Mouse (Mus musculus) cerebellum, adult (tissue): ENCODE results near the gene Rab5b.
"Not testable (repeated sequence)": the region's sequence is repeated elsewhere in the genome, so short reads cannot be mapped to it uniquely, and the experiment has no call there.

Experiments
- ATAC-seq: cut with Nextera tagmentation; 2 replicates; pipeline ENCODE4 v1.9.2; 2017; ENCODE audit warnings: mild to moderate bottlenecking, moderate library complexity, mixed read lengths; ENCODE audit not compliant: insufficient number of reproducible peaks, low FRiP score, low TSS enrichment

Gene Rab5b

DNA sequence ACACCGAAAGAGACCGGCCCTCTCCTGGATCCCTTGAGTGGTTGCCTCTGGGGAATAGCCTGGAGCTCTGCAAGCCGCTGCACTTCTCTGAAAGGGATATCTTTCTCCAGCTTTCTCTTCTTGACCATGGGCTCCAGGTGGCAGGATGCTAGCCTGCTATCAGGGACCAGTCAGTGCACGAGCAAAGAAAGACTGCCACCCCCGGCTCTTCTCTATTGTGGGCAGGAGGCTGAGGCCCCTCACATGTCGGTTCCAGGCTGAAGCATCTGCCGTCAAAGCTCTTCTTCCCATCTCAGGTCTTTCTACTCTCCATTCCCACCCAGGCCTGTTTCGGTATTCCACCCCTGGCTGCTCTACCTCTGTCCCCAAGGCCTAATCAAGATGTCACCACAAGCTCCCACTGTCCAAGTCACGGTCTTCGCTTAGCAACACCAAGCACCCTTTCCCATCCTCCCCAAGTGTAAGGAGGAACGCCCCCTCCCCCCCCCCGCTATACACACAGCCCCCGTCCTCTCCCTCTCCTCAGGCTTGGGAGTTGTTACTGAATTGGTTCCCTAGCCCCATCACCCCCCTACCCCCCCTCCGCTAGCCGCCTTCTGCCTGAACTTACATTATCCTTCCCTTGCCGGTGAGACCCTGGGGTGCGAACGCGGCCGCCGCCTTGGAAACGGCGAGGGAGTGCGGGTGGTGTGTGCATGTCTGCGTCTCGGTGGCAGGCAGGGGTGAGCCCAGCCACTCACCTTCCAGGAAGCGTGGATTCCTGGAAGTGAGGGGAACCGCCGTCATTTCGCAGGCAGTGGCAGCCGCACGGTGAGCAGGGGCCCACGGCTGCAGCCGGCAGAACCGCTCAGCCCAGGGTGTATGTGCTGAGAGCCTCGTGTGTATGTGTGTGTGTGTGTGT, 50.7 kb downstream of the Rab5b start, which contains the start of gene Ikzf4:
TSS of gene Ikzf4 (minus strand) at position 881 of the 901 bp plus-strand sequence.
- peak; percentile 50; the same call in 1 of the 2 replicates for ATAC-seq

GRCm38 (mm10) chr10:128642749-128643148, 53.3 kb downstream of the Rab5b start:
- ATAC-seq, result no peak

GRCm38 (mm10) chr10:128641871-128642270, 54.2 kb downstream of the Rab5b start:
- ATAC-seq, result no peak

GRCm38 (mm10) chr10:128640891-128641290, 55.2 kb downstream of the Rab5b start:
- ATAC-seq, result no peak

DNA sequence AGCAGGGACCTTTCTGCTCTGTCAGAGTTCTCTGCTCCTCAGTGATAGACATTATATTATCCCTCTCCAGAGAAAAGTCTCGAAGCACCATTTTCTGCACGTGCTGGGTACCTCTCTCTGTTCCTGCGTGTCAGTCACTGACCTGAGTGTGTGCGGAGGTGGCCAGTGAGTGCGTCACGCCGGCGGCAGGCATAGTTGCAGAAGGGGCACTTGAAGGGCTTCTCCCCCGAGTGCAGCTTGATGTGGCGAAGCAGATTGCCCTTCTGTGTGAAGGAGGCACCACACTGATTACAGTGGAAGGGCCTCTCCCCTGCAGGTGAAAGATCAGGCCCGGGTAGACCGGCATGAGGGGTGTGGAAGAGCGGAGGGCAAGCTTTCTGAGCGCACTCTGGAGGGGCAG, 56.1 kb downstream of the Rab5b start:
- ATAC-seq, result no peak

DNA sequence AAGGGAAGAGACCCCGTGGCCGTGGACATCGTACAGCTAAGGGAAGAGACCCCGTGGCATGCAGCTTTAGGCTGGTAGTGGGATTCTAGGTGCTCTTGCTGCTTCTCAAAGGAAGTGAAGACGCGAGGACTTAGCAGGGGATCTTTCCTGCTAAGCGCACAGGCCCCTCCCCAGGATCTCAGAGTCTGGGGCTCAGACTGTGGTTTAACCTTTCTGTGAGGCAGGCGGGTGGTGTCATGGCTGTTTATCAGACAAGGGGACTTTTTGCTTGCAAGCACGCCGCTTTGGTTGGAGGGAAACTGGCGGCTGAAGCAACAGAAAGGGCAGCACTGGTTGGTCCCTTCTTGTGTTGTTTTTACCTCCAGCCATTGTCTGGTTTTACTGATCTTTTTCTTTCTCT, 59.1 kb downstream of the Rab5b start:
- ATAC-seq, result no peak

DNA sequence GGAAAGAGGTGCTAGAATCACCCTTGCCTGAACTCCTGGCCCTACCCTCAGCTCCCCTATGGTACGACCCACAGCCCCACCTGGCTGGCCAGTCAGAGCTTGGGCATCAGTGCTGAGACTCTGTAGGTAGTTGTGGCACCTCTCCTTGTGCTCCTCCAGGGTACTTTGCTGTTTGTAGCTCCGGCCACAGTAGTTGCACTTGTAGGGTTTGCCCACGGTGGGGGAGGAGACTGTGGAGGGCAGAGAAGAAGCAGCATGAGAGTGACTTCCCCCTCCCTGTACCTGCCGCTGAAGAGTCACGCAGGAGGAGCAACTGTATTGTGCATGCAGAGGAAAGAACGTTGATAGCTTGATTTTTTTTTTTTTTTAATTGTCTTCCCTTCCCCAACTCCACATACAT, 59.5 kb downstream of the Rab5b start:
- no peak for ATAC-seq

DNA sequence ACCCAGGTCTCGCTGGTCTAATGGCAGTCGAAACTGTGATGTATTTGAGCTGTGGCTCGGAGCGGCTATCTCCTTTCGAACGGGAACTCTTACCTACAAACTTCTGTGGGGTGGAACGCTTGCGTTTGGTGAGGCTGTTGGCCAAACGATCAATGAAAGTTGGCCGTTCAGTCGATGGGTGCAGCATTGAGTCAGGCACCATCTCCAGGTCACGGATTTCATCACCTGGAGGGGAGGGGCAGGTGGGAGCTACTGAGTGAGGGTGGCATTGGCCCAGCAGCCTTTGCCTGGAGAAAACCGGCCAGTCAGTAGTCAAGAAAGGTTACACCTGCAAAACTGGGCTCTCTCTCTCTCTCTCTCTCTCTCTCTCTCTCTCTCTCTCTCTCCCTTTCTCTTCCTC, 60.4 kb downstream of the Rab5b start:
- ATAC-seq, result no peak

GRCm38 (mm10) chr10:128631571-128631970, 64.5 kb downstream of the Rab5b start:
- no peak for ATAC-seq

- not testable (repeated sequence) for ATAC-seq
Observed at GRCm38 (mm10) chr10:128630306-128630705, 65.8 kb downstream of the Rab5b start.

- no peak for ATAC-seq
Observed at GRCm38 (mm10) chr10:128629746-128630145, 66.3 kb downstream of the Rab5b start.

- ATAC-seq, result no peak
Observed at GRCm38 (mm10) chr10:128627398-128628317, 68.4 kb downstream of the Rab5b start.
